ENCODE assay signal across 11 mouse cellular contexts in genomic region chr12:69085522-69086179, GRCm38 (mm10).
DNase-seq lines count a peak whose midpoint lies in the region; ATAC-seq lines count a peak whose summit lies in the region.
"Had no signal": no experiment of that assay in that cellular context is flagged by ENCODE, and none has a peak within 500 bp of the region (broad histone marks: within the 10 kb centered on the region; RNA-seq: fewer than 3 reads in every experiment).

No protein-coding gene starts in this region.

- no peak overlapping the region for H3K9ac ChIP-seq in heart, embryonic 11.5 days (ENCODE audit: low read depth, low read length)
- H3K9ac ChIP-seq in limb, embryonic 13.5 days, result no peak overlapping the region
- H3K9ac ChIP-seq: liver, embryonic 15.5 days had no signal

- peak overlapping the region; percentile 47 for H3K4me2 ChIP-seq in heart, embryonic 11.5 days
- H3K4me2 ChIP-seq in limb, embryonic 13.5 days (replicated peaks), result peak overlapping the region; percentile 67
- H3K4me2 ChIP-seq: liver, embryonic 15.5 days had no signal

- no peaks in the 10 kb centered on the region for H3K9me3 ChIP-seq in heart, embryonic 11.5 days (replicated peaks; ENCODE audit: control insufficient read depth, low read length)
- no peaks in the 10 kb centered on the region for H3K9me3 ChIP-seq in limb, embryonic 13.5 days
- H3K9me3 ChIP-seq: liver, embryonic 15.5 days had no signal

- H3K4me3 ChIP-seq in heart, embryonic 11.5 days (ENCODE audit: low read depth, low read length), result no peak overlapping the region
- peak overlapping the region; percentile 33 for H3K4me3 ChIP-seq in limb, embryonic 13.5 days
- H3K4me3 ChIP-seq: liver, embryonic 15.5 days had no signal

- no peaks in the 10 kb centered on the region; the same call in 1 of the 2 replicates for H3K4me1 ChIP-seq in heart, embryonic 11.5 days (ENCODE audit: control insufficient read depth, insufficient read depth, low read length)
- peaks cover 38% of the 10 kb centered on the region for H3K4me1 ChIP-seq in limb, embryonic 13.5 days
- H3K4me1 ChIP-seq: liver, embryonic 15.5 days had no signal

- WGBS in heart, embryonic 11.5 days (ENCODE audit: insufficient replicate concordance), result 31% methylated on average over 19 of the region's 19 CpGs
- WGBS in limb, embryonic 13.5 days, result 6% methylated on average over 19 of the region's 19 CpGs

- no peak for DNase-seq in heart, postnatal 14 days
- peak; percentile 7 for DNase-seq in retina, postnatal 1 day
- no peak for DNase-seq in retina, embryonic 14.5 days (ENCODE audit: low spot score)
- DNase-seq in urinary bladder, adult 18-20 months (ENCODE audit: low spot score in 2 of 2), result no peak
- no peak for DNase-seq in cerebellum, adult 11-12 months
- no peak for DNase-seq in layer of hippocampus, adult 18-20 months (ENCODE audit: low spot score in 2 of 2)
- DNase-seq: cerebellum, postnatal 25 days; thymus, postnatal 4 days had no signal

- no peaks in the 10 kb centered on the region for H3K36me3 ChIP-seq in heart, embryonic 11.5 days (ENCODE audit: control insufficient read depth, insufficient read depth, low read length)
- H3K36me3 ChIP-seq in limb, embryonic 13.5 days, result no peaks in the 10 kb centered on the region
- H3K36me3 ChIP-seq: liver, embryonic 15.5 days had no signal

- peaks cover 3% of the 10 kb centered on the region; the same call in 1 of the 2 replicates for H3K27me3 ChIP-seq in heart, embryonic 11.5 days (ENCODE audit: control insufficient read depth, insufficient read depth, low read length)
- H3K27me3 ChIP-seq in limb, embryonic 13.5 days, result 0 out of 2 replicates have a peak, but pooled peaks cover 6% of the 10 kb centered on the region
- H3K27me3 ChIP-seq: liver, embryonic 15.5 days had no signal

- intact Hi-C loops in heart, postnatal 14 days (cut with DNase I), result loop anchor here (5.0 kb wide), 1 partner anchor 133 kb away; no protein-coding TSS in a partner anchor

- ATAC-seq in heart, embryonic 11.5 days (replicated peaks; ENCODE audit: insufficient number of reproducible peaks, low FRiP score, low TSS enrichment), result no peak
- peak; percentile 75 for ATAC-seq in limb, embryonic 13.5 days (ENCODE audit: low FRiP score, low read depth)

- H3K27ac ChIP-seq in heart, embryonic 11.5 days (ENCODE audit: low read depth, low read length), result no peak overlapping the region
- peak overlapping the region; percentile 52; the same call in 1 of the 2 replicates for H3K27ac ChIP-seq in limb, embryonic 13.5 days
- H3K27ac ChIP-seq: liver, embryonic 15.5 days had no signal
